Mouse (Mus musculus): ENCODE measurements around the gene Nhlrc2. TPM values are rescaled to one million over a fixed set of nuclear protein-coding genes. Genes with fewer than 3 reads are reported as not detected.

Gene Nhlrc2
- polyA plus RNA-seq, 1 experiment from 2014 or later, result 11.5 TPM

GRCm38 (mm10) chr19:56531251-56531650 lies 16.8 kb upstream of the Nhlrc2 start:
- no peak overlapping the region for H3K4me2 ChIP-seq (ENCODE audit: low read length)
- no peaks in the 10 kb centered on the region for H3K4me1 ChIP-seq (replicated peaks; ENCODE audit: insufficient read depth, low read length)
- H3K9me3 ChIP-seq (replicated peaks; ENCODE audit: low read length), result no peaks in the 10 kb centered on the region
- H3K36me3 ChIP-seq (ENCODE audit: insufficient read depth, low read length), result 0 out of 2 replicates have a peak, but pooled peaks cover 4% of the 10 kb centered on the region
- no peak overlapping the region for H3K4me3 ChIP-seq (replicated peaks; ENCODE audit: low read depth, low read length)
- no peak for ATAC-seq (replicated peaks; ENCODE audit: low FRiP score, low read depth)
- WGBS, result 91% methylated on average over 12 of the region's 12 CpGs
- TF ChIP-seq CTCF (IDR thresholded peaks at IDR 0.05; ENCODE audit: low read depth), result no peak
- no peak overlapping the region for H3K9ac ChIP-seq (ENCODE audit: low read depth, low read length)
- H3K27ac ChIP-seq, result no peak overlapping the region
- no peak for DNase-seq (ENCODE audit: low spot score)
- H3K27me3 ChIP-seq (ENCODE audit: insufficient read depth, low read length), result no peaks in the 10 kb centered on the region

DNA sequence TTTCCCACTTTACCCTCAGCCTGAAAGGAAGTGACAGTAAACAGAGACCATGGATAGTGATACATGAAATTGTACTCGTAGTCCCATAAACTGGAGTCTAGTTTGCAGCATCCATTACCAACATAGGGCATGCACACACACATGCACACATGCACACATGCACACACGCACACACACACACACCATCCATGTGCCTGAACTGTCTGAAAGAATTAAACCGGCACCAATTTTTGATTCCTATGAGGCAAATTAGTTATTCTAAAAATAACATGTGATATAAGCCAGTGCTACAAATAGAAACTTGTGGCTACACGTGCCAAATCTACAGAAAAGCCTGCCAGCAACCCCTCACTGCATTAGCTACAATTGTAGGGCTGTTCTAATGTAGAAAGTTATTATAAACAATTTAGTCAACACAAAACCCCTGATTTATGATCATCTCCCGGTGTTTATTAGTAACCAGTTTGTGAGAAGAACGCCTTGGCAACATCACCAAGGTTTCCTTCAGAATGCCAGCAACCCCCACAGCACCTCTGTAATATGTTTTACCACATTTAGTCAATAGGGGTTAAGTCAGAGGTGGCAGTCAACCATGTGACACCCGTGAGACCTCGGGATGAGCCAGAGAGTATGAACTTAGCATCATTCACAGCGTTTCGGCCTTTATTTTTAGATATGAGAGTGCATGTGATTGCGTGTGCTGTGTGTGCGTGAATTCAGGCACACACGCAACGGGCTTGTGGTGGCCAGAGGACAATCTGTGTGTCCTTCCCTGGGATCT lies 14.6 kb upstream of the Nhlrc2 start:
- 83% methylated on average over 14 of the region's 14 CpGs for WGBS
- TF ChIP-seq CTCF (IDR thresholded peaks at IDR 0.05; ENCODE audit: low read depth), result no peak
- Histone ChIP-seq H3K27ac (no peak overlapping the region), H3K4me1 (replicated peaks; ENCODE audit: insufficient read depth, low read length) (no peaks in the 10 kb centered on the region), H3K36me3 (ENCODE audit: insufficient read depth, low read length) (peaks cover 10% of the 10 kb centered on the region; the same call in 1 of the 2 replicates), H3K4me3 (replicated peaks; ENCODE audit: low read depth, low read length) (no peak overlapping the region), H3K27me3 (ENCODE audit: insufficient read depth, low read length) (no peaks in the 10 kb centered on the region), H3K9me3 (replicated peaks; ENCODE audit: low read length) (no peaks in the 10 kb centered on the region), H3K9ac (ENCODE audit: low read depth, low read length) (no peak overlapping the region), H3K4me2 (ENCODE audit: low read length) (no peak overlapping the region)
- ATAC-seq (replicated peaks; ENCODE audit: low FRiP score, low read depth) (no peak), DNase-seq (ENCODE audit: low spot score) (no peak)

- H3K4me2 ChIP-seq (ENCODE audit: low read length), result no peak overlapping the region
- TF ChIP-seq CTCF (IDR thresholded peaks at IDR 0.05; ENCODE audit: low read depth), result no peak
- H3K9ac ChIP-seq (ENCODE audit: low read depth, low read length), result no peak overlapping the region
- H3K27ac ChIP-seq, result no peak overlapping the region
- ATAC-seq (replicated peaks; ENCODE audit: low FRiP score, low read depth) (no peak), DNase-seq (ENCODE audit: low spot score) (no peak)
- no peaks in the 10 kb centered on the region for H3K27me3 ChIP-seq (ENCODE audit: insufficient read depth, low read length)
- no peaks in the 10 kb centered on the region for H3K4me1 ChIP-seq (replicated peaks; ENCODE audit: insufficient read depth, low read length)
- 84% methylated on average over 3 of the region's 3 CpGs for WGBS
- no peaks in the 10 kb centered on the region for H3K9me3 ChIP-seq (replicated peaks; ENCODE audit: low read length)
- no peak overlapping the region for H3K4me3 ChIP-seq (replicated peaks; ENCODE audit: low read depth, low read length)
- peaks cover 10% of the 10 kb centered on the region; the same call in 1 of the 2 replicates for H3K36me3 ChIP-seq (ENCODE audit: insufficient read depth, low read length)
Measured at GRCm38 (mm10) chr19:56534337-56534736, 13.7 kb upstream of the Nhlrc2 start.

- no peak overlapping the region for H3K27ac ChIP-seq
- no peak for ATAC-seq (replicated peaks; ENCODE audit: low FRiP score, low read depth)
- 78% methylated on average over 9 of the region's 9 CpGs for whole genome bisulfite sequencing
- no peak overlapping the region for H3K9ac ChIP-seq (ENCODE audit: low read depth, low read length)
- H3K4me1 ChIP-seq (replicated peaks; ENCODE audit: insufficient read depth, low read length), result no peaks in the 10 kb centered on the region
- peaks cover 10% of the 10 kb centered on the region; the same call in 1 of the 2 replicates for H3K36me3 ChIP-seq (ENCODE audit: insufficient read depth, low read length)
- H3K4me3 ChIP-seq (replicated peaks; ENCODE audit: low read depth, low read length), result no peak overlapping the region
- no peaks in the 10 kb centered on the region for H3K27me3 ChIP-seq (ENCODE audit: insufficient read depth, low read length)
- H3K9me3 ChIP-seq (replicated peaks; ENCODE audit: low read length), result no peaks in the 10 kb centered on the region
- DNase-seq (ENCODE audit: low spot score), result no peak
- H3K4me2 ChIP-seq (ENCODE audit: low read length), result no peak overlapping the region
- no peak for TF ChIP-seq CTCF (IDR thresholded peaks at IDR 0.05; ENCODE audit: low read depth)
Measured at GRCm38 (mm10) chr19:56535064-56535463, 13.0 kb upstream of the Nhlrc2 start.

DNA sequence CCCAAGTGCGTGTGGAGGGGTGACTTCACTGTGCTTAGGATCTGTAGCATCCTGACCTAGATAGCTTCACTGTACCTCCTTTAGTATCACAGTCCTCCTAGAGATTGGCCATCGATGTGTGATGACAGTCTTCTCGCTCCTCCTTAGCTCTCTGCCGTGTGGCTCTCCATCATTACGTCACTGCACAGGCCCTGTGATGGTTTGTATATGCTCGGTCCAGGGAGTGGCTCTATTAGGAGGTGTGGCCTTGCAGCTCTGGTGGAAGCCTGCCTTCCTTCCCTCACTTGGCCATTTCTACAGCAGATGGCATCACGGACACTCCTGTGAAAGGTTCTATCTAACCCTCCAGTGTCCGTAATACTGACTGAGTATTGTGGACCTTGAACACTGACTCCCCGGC lies 12.3 kb upstream of the Nhlrc2 start:
- Histone ChIP-seq H3K4me2 (ENCODE audit: low read length) (no peak overlapping the region), H3K9me3 (replicated peaks; ENCODE audit: low read length) (no peaks in the 10 kb centered on the region), H3K4me3 (replicated peaks; ENCODE audit: low read depth, low read length) (no peak overlapping the region), H3K27me3 (ENCODE audit: insufficient read depth, low read length) (no peaks in the 10 kb centered on the region), H3K36me3 (ENCODE audit: insufficient read depth, low read length) (peaks cover 10% of the 10 kb centered on the region; the same call in 1 of the 2 replicates), H3K9ac (ENCODE audit: low read depth, low read length) (no peak overlapping the region), H3K27ac (no peak overlapping the region), H3K4me1 (replicated peaks; ENCODE audit: insufficient read depth, low read length) (no peaks in the 10 kb centered on the region)
- TF ChIP-seq CTCF (IDR thresholded peaks at IDR 0.05; ENCODE audit: low read depth), result no peak
- 92% methylated on average over 9 of the region's 9 CpGs for WGBS
- DNase-seq (ENCODE audit: low spot score), result no peak
- no peak for ATAC-seq (replicated peaks; ENCODE audit: low FRiP score, low read depth)

DNA sequence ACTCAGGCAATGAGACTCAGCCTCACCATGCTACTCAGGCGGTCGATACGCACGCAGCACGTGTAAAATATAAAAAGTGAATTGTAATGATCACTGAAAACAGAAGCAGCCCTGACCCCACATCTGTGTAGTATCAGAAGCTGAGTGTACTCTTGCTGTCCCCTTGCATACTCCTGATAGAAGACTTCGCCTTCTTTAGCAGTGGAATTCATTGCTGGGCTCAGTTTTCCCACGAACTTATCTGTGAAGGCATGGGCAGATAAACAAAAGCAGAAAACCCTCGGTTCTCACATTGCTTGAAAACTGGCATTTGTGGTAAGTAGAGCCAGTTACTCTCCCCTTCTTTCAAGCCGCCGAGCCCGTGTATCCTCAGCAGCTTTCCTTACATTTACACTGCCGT lies 4.7 kb upstream of the Nhlrc2 start:
- WGBS, result 92% methylated on average over 12 of the region's 12 CpGs
- no peak for DNase-seq (ENCODE audit: low spot score)
- no peak for ATAC-seq (replicated peaks; ENCODE audit: low FRiP score, low read depth)
- no peak overlapping the region for H3K4me2 ChIP-seq (ENCODE audit: low read length)
- H3K27me3 ChIP-seq (ENCODE audit: insufficient read depth, low read length), result no peaks in the 10 kb centered on the region
- no peaks in the 10 kb centered on the region for H3K9me3 ChIP-seq (replicated peaks; ENCODE audit: low read length)
- H3K4me3 ChIP-seq (replicated peaks; ENCODE audit: low read depth, low read length), result no peak overlapping the region
- H3K27ac ChIP-seq, result no peak overlapping the region
- no peak overlapping the region for H3K9ac ChIP-seq (ENCODE audit: low read depth, low read length)
- TF ChIP-seq CTCF (IDR thresholded peaks at IDR 0.05; ENCODE audit: low read depth), result no peak
- H3K4me1 ChIP-seq (replicated peaks; ENCODE audit: insufficient read depth, low read length), result no peaks in the 10 kb centered on the region; the same call in 1 of the 2 replicates
- 0 out of 2 replicates have a peak, but pooled peaks cover 6% of the 10 kb centered on the region for H3K36me3 ChIP-seq (ENCODE audit: insufficient read depth, low read length)
